Mouse (Mus musculus) E14TG2a.4 (cell line): ENCODE data around the gene Fbn1.

Source experiments
- CTCF ChIP-seq: conservative IDR thresholded peaks from 2 replicates; pipeline ENCODE4 v1.5.1; 2014; ENCODE audit warnings: low read length
- NANOG ChIP-seq: IDR thresholded peaks from 2 replicates; pipeline ENCODE4 v1.6.1; 2014; ENCODE audit warnings: borderline replicate concordance, low read length, mixed read lengths

DNA sequence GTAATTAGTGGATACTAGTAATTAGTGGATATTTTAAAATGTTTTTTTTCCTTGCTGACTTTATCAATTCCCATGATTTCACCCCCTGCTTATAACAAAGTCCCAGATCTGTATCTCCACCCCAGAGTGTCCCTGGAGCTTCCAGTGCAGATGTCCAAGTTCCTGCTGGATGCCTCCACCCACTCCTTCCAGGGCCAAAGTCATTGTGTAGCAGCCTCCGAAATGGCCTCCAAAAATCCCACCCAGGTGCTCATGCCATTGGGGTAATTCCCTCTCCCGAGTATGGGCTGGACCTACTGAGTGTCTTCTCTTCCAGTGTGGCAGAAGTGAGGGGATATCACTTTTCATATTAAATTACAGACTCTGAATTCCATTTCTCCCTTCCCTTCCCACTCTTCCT is 3.0 kb upstream of the Fbn1 start:
- no peak for TF ChIP-seq CTCF
- no peak for TF ChIP-seq NANOG
